Mouse (Mus musculus): Measurements from ENCODE around the gene Tmem198. TPM values are rescaled to one million over a fixed set of nuclear protein-coding genes. Genes with fewer than 3 reads are reported as not detected.
A peak's percentile ranks its signal among the peaks of the same experiment; 100 is the strongest.

Gene Tmem198
- polyA plus RNA-seq, 1 experiment from 2014 or later: 40.9 TPM

DNA sequence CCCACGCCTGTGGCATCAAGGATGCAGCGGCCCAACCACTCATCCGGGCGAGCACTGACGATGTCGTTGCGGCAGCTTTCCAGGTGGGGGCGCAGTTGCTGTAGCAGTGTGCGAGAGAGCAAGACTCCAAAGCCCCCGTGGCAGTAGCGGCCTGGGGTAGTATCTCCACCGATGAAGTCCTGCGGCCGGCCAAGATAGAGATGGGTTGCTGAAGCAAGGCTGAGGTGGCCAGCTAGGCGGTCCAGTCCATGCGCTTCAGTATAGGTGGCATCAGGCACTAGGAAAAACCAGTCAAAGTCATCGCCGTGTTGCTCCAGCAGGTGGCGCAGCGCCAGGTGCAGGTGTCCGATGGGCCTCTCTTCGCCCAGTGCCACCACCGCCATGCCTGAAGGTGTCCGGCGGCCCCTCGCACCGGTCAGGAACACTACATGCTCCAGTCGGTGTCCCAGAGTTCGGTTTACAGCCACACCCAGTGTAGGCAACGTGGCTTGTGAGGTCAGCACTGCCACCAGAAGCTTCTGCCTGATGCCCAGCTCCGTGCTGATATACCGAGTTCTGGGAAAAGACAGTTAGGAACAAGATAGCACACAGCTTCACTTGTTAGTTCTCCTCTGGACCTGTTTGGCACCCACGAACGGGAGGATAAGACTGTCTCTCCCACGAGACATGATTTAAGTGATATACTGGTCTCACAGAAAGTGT, 1.9 kb upstream of the Tmem198 start:
- no peak overlapping the region for H3K27ac ChIP-seq (replicated peaks)
- H3K9me3 ChIP-seq: no peaks in the 10 kb centered on the region
- peak overlapping the region; percentile 93 for H3K4me3 ChIP-seq
- ATAC-seq (ENCODE audit: low read depth): peak; percentile 0; the same call in 1 of the 2 replicates
- peaks cover 56% of the 10 kb centered on the region for H3K4me1 ChIP-seq (replicated peaks)
- WGBS: 12% methylated on average over 35 of the region's 35 CpGs
- peak overlapping the region; percentile 92; the same call in 1 of the 2 replicates for H3K9ac ChIP-seq
- H3K36me3 ChIP-seq: peaks cover 50% of the 10 kb centered on the region
- H3K4me2 ChIP-seq: peak overlapping the region; percentile 80
- peaks cover 14% of the 10 kb centered on the region for H3K27me3 ChIP-seq

GRCm38 (mm10) chr1:75477966-75478290, 1.4 kb upstream of the Tmem198 start:
- H3K27me3 ChIP-seq: peaks cover 19% of the 10 kb centered on the region
- peak overlapping the region; percentile 92 for H3K9ac ChIP-seq
- H3K4me3 ChIP-seq: peak overlapping the region; percentile 93
- ATAC-seq (ENCODE audit: low read depth): no peak
- peaks cover 50% of the 10 kb centered on the region for H3K36me3 ChIP-seq
- peak overlapping the region; percentile 80 for H3K4me2 ChIP-seq
- no peak overlapping the region for H3K27ac ChIP-seq (replicated peaks)
- WGBS: 54% methylated on average over 3 of the region's 3 CpGs
- H3K4me1 ChIP-seq (replicated peaks): peaks cover 61% of the 10 kb centered on the region
- no peaks in the 10 kb centered on the region for H3K9me3 ChIP-seq

GRCm38 (mm10) chr1:75478497-75478896, 835 bp upstream of the Tmem198 start:
- H3K27me3 ChIP-seq: peaks cover 25% of the 10 kb centered on the region
- H3K27ac ChIP-seq (replicated peaks): peak overlapping the region; percentile 86
- no peak for ATAC-seq (ENCODE audit: low read depth)
- peak overlapping the region; percentile 80 for H3K4me2 ChIP-seq
- peaks cover 60% of the 10 kb centered on the region for H3K4me1 ChIP-seq (replicated peaks)
- H3K9ac ChIP-seq: peak overlapping the region; percentile 92
- no peaks in the 10 kb centered on the region for H3K9me3 ChIP-seq
- peak overlapping the region; percentile 93 for H3K4me3 ChIP-seq
- peaks cover 50% of the 10 kb centered on the region for H3K36me3 ChIP-seq
- WGBS: 0% methylated on average over 11 of the region's 25 CpGs

DNA sequence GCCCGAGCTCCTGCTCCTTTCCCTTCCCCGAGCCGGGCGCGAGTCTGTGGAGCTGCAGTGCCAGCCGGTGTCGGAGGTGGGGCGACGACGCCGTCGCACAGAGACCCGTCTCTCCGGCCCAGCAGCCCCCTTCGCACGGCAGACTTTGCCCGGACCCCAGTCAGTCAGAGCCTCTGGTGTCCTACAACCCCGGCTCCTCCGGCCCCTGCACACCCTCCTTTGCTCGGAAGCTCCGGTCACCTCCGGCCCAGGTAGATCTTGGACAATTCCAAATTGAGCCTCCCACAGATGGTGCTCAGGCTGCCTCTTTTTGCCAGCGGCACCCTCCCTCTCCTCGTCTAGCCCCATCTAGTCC, 280 bp downstream of the Tmem198 start:
- Histone ChIP-seq H3K9me3 (no peaks in the 10 kb centered on the region), H3K36me3 (peaks cover 48% of the 10 kb centered on the region), H3K27ac (replicated peaks) (peak overlapping the region; percentile 86), H3K4me2 (peak overlapping the region; percentile 80), H3K4me1 (replicated peaks) (peaks cover 53% of the 10 kb centered on the region), H3K9ac (peak overlapping the region; percentile 92), H3K27me3 (peaks cover 36% of the 10 kb centered on the region), H3K4me3 (peak overlapping the region; percentile 93)
- ATAC-seq (ENCODE audit: low read depth): no peak
- WGBS: 2% methylated on average over 24 of the region's 24 CpGs

GRCm38 (mm10) chr1:75480036-75480435, 704 bp downstream of the Tmem198 start:
- WGBS: 19% methylated on average over 13 of the region's 13 CpGs
- peak overlapping the region; percentile 86 for H3K27ac ChIP-seq (replicated peaks)
- H3K9ac ChIP-seq: peak overlapping the region; percentile 92
- peaks cover 40% of the 10 kb centered on the region for H3K27me3 ChIP-seq
- no peak for ATAC-seq (ENCODE audit: low read depth)
- peak overlapping the region; percentile 93 for H3K4me3 ChIP-seq
- peak overlapping the region; percentile 80 for H3K4me2 ChIP-seq
- H3K4me1 ChIP-seq (replicated peaks): peaks cover 52% of the 10 kb centered on the region
- H3K9me3 ChIP-seq: no peaks in the 10 kb centered on the region
- H3K36me3 ChIP-seq: peaks cover 48% of the 10 kb centered on the region

GRCm38 (mm10) chr1:75480735-75481134, 1.4 kb downstream of the Tmem198 start:
- Histone ChIP-seq H3K9me3 (no peaks in the 10 kb centered on the region), H3K4me2 (peak overlapping the region; percentile 80), H3K27me3 (peaks cover 47% of the 10 kb centered on the region), H3K9ac (peak overlapping the region; percentile 92), H3K4me3 (peak overlapping the region; percentile 93), H3K36me3 (peaks cover 48% of the 10 kb centered on the region), H3K27ac (replicated peaks) (no peak overlapping the region), H3K4me1 (replicated peaks) (peaks cover 52% of the 10 kb centered on the region)
- 83% methylated on average over 7 of the region's 7 CpGs for WGBS
- no peak for ATAC-seq (ENCODE audit: low read depth)

DNA sequence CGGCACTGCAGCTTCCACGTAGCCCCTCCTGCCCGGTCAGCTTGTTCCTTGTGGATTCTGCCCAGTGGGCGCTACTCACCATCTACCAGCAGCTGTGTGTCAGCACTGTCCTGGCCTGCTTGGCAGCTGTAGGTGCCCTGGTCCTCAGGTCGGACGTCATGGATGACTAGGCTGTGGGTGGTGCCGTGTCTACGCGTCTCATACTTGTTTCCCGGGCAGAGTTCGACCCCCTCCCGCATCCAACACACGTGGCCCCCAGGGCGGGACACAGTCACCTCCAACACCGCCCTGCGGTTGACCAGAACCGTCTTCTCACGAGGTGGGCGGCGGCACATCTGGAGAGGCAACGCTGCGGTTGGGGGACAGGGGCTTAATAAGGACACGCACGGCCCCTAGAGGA, 7.2 kb downstream of the Tmem198 start:
- no peaks in the 10 kb centered on the region for H3K9me3 ChIP-seq
- 0 out of 2 replicates have a peak, but pooled peaks have one; percentile 2 for ATAC-seq (ENCODE audit: low read depth)
- no peak overlapping the region for H3K27ac ChIP-seq (replicated peaks)
- peak overlapping the region; percentile 45; the same call in 1 of the 2 replicates for H3K4me3 ChIP-seq
- H3K4me2 ChIP-seq: peak overlapping the region; percentile 82
- H3K36me3 ChIP-seq: peaks cover 57% of the 10 kb centered on the region
- 6% methylated on average over 24 of the region's 24 CpGs for WGBS
- H3K9ac ChIP-seq: no peak overlapping the region
- H3K4me1 ChIP-seq (replicated peaks): peaks cover 31% of the 10 kb centered on the region
- H3K27me3 ChIP-seq: peaks cover 88% of the 10 kb centered on the region

GRCm38 (mm10) chr1:75487040-75487404, 7.7 kb downstream of the Tmem198 start:
- Histone ChIP-seq H3K36me3 (peaks cover 57% of the 10 kb centered on the region), H3K27me3 (peaks cover 91% of the 10 kb centered on the region), H3K27ac (replicated peaks) (no peak overlapping the region), H3K9me3 (no peaks in the 10 kb centered on the region), H3K9ac (peak overlapping the region; percentile 62; the same call in 1 of the 2 replicates), H3K4me3 (peak overlapping the region; percentile 45), H3K4me2 (peak overlapping the region; percentile 82), H3K4me1 (replicated peaks) (peaks cover 30% of the 10 kb centered on the region)
- under 1% methylated on average over 13 of the region's 13 CpGs for WGBS
- no peak; the same call in 1 of the 2 replicates for ATAC-seq (ENCODE audit: low read depth)

GRCm38 (mm10) chr1:75487405-75488161, 8.3 kb downstream of the Tmem198 start:
- Histone ChIP-seq H3K27me3 (peaks cover 91% of the 10 kb centered on the region), H3K36me3 (peaks cover 55% of the 10 kb centered on the region), H3K4me3 (peak overlapping the region; percentile 45), H3K27ac (replicated peaks) (no peak overlapping the region), H3K9me3 (no peaks in the 10 kb centered on the region), H3K4me2 (peak overlapping the region; percentile 82), H3K9ac (peak overlapping the region; percentile 62), H3K4me1 (replicated peaks) (peaks cover 27% of the 10 kb centered on the region)
- peak; percentile 66 for ATAC-seq (ENCODE audit: low read depth)
- under 1% methylated on average over 62 of the region's 62 CpGs for WGBS

GRCm38 (mm10) chr1:75490785-75491551, 11.6 kb downstream of the Tmem198 start:
- no peak overlapping the region for H3K4me2 ChIP-seq

DNA sequence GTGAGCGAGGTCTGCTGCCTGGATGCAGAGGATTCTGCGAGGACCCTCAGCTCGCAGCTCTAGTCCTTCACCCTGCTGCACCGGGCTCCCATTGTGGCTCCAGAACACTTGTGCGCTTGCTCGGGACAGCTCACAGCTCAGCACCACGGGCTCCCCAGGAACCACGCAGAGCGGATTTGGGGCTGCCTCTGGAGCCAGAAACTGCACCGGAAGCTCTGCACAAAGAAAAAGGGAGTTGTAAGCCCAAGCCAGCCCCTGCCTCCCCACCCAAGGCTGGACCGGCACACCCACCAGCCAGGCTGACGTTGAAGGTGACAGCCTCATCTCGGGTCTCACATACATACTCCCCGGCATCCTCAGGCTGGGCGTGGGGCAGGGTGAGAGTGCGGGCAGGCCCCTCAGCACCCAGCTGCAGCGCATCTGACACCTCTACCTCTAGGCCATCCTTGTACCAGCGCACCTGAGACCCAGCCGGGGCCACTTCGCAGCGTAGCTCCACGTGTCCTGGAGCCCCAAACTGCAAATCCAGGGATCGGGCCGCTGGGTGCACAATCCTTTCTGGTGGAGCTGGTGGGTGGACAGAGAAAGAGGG, 13.3 kb downstream of the Tmem198 start:
- Histone ChIP-seq H3K36me3 (peaks cover 32% of the 10 kb centered on the region), H3K4me2 (no peak overlapping the region), H3K27me3 (peaks cover 51% of the 10 kb centered on the region), H3K9me3 (no peaks in the 10 kb centered on the region), H3K27ac (replicated peaks) (no peak overlapping the region), H3K4me3 (no peak overlapping the region), H3K9ac (no peak overlapping the region), H3K4me1 (replicated peaks) (peaks cover 14% of the 10 kb centered on the region)
- no peak for ATAC-seq (ENCODE audit: low read depth)
- 44% methylated on average over 24 of the region's 24 CpGs for WGBS

More at GRCm38 (mm10) chr1:75490785-75491551, 11.6 kb downstream of the Tmem198 start:
- Histone ChIP-seq H3K9me3 (no peaks in the 10 kb centered on the region), H3K4me3 (no peak overlapping the region), H3K27ac (replicated peaks) (no peak overlapping the region), H3K4me1 (replicated peaks) (peaks cover 28% of the 10 kb centered on the region), H3K9ac (no peak overlapping the region), H3K27me3 (peaks cover 68% of the 10 kb centered on the region), H3K36me3 (peaks cover 23% of the 10 kb centered on the region)
- ATAC-seq (ENCODE audit: low read depth): no peak
- 87% methylated on average over 34 of the region's 34 CpGs for WGBS
